Mouse (Mus musculus) ES-Bruce4 (cell line): ENCODE results near the gene Psen2.

ENCODE experiments used
- CTCF ChIP-seq: IDR thresholded peaks from one replicate; pipeline ENCODE4 v1.8.1; 2011; ENCODE audit warnings: low read depth, low read length
- EP300 ChIP-seq: IDR thresholded peaks from 2 replicates; pipeline ENCODE4 v1.6.1; 2011; ENCODE audit warnings: low read depth, low read length; ENCODE audit not compliant: insufficient read depth

GRCm38 (mm10) chr1:180245741-180246507 is 17.3 kb downstream of the Psen2 start:
- TF ChIP-seq EP300 (no peak), CTCF (no peak)
